Mouse (Mus musculus): Measurements from ENCODE around the gene Zmiz1. TPM values are rescaled to one million over a fixed set of nuclear protein-coding genes. Genes with fewer than 3 reads are reported as not detected.

Gene Zmiz1
- polyA plus RNA-seq, 1 experiment = 63.7 TPM

GRCm38 (mm10) chr14:25693271-25693887, 234.4 kb downstream of the Zmiz1 start:
- Histone ChIP-seq H3K27ac (ENCODE audit: insufficient read depth, low read length) (no peak overlapping the region; the same call in 1 of the 2 replicates), H3K27me3 (ENCODE audit: control insufficient read depth, insufficient read depth, low read length) (no peaks in the 10 kb centered on the region), H3K4me1 (ENCODE audit: control insufficient read depth, insufficient read depth, low read length) (peaks cover 8% of the 10 kb centered on the region; the same call in 1 of the 2 replicates), H3K4me3 (replicated peaks; ENCODE audit: insufficient read depth, low read depth, low read length) (peak overlapping the region; percentile 14)
- no peak for DNase-seq
- 40% methylated on average over 6 of the region's 6 CpGs for WGBS
- TF ChIP-seq CTCF (IDR thresholded peaks at IDR 0.05; ENCODE audit: borderline replicate concordance, insufficient read depth, low read depth, low read length) = no peak
- no peak for TF ChIP-seq POLR2A (IDR thresholded peaks at IDR 0.05; ENCODE audit: borderline replicate concordance, insufficient read depth, low read length)

- peak; percentile 94 to 97 for DNase-seq
- Histone ChIP-seq H3K27ac (ENCODE audit: insufficient read depth, low read length) (no peak within 1 kb of the TSS; the same call in 1 of the 2 replicates), H3K4me1 (ENCODE audit: control insufficient read depth, insufficient read depth, low read length) (peaks cover 8% of the 10 kb centered on the region; the same call in 1 of the 2 replicates), H3K4me3 (replicated peaks; ENCODE audit: insufficient read depth, low read depth, low read length) (peak within 1 kb of the TSS; percentile 71), H3K27me3 (ENCODE audit: control insufficient read depth, insufficient read depth, low read length) (no peaks in the 10 kb centered on the region)
- under 1% methylated on average over 70 of the region's 70 CpGs for WGBS
- TF ChIP-seq CTCF (IDR thresholded peaks at IDR 0.05; ENCODE audit: borderline replicate concordance, insufficient read depth, low read depth, low read length) = peak; percentile 92
- TF ChIP-seq POLR2A (IDR thresholded peaks at IDR 0.05; ENCODE audit: borderline replicate concordance, insufficient read depth, low read length) = peak; percentile 58; the same call in 1 of the 2 replicates
Observed at GRCm38 (mm10) chr14:25693888-25694568, 235.0 kb downstream of the Zmiz1 start, which contains the start of gene Ppif. Gene Ppif (plus strand): TSS chr14:25694154.

GRCm38 (mm10) chr14:25694569-25694897, 235.5 kb downstream of the Zmiz1 start:
- Histone ChIP-seq H3K4me1 (ENCODE audit: control insufficient read depth, insufficient read depth, low read length) (peaks cover 8% of the 10 kb centered on the region; the same call in 1 of the 2 replicates), H3K4me3 (replicated peaks; ENCODE audit: insufficient read depth, low read depth, low read length) (peak overlapping the region; percentile 71), H3K27ac (ENCODE audit: insufficient read depth, low read length) (no peak overlapping the region), H3K27me3 (ENCODE audit: control insufficient read depth, insufficient read depth, low read length) (no peaks in the 10 kb centered on the region)
- no peak for TF ChIP-seq CTCF (IDR thresholded peaks at IDR 0.05; ENCODE audit: borderline replicate concordance, insufficient read depth, low read depth, low read length)
- TF ChIP-seq POLR2A (IDR thresholded peaks at IDR 0.05; ENCODE audit: borderline replicate concordance, insufficient read depth, low read length) = no peak
- DNase-seq = peak in 1 of 2 experiments; percentile 32
- WGBS = under 1% methylated on average over 10 of the region's 10 CpGs

- peaks cover 8% of the 10 kb centered on the region; the same call in 1 of the 2 replicates for H3K4me1 ChIP-seq (ENCODE audit: control insufficient read depth, insufficient read depth, low read length)
- TF ChIP-seq POLR2A (IDR thresholded peaks at IDR 0.05; ENCODE audit: borderline replicate concordance, insufficient read depth, low read length) (no peak), CTCF (IDR thresholded peaks at IDR 0.05; ENCODE audit: borderline replicate concordance, insufficient read depth, low read depth, low read length) (no peak)
- no peak overlapping the region for H3K27ac ChIP-seq (ENCODE audit: insufficient read depth, low read length)
- peak overlapping the region; percentile 71 for H3K4me3 ChIP-seq (replicated peaks; ENCODE audit: insufficient read depth, low read depth, low read length)
- DNase-seq = no peak
- H3K27me3 ChIP-seq (ENCODE audit: control insufficient read depth, insufficient read depth, low read length) = no peaks in the 10 kb centered on the region
- 40% methylated on average over 6 of the region's 6 CpGs for WGBS
Observed at GRCm38 (mm10) chr14:25695059-25695458, 236.1 kb downstream of the Zmiz1 start.

- no peaks in the 10 kb centered on the region for H3K27me3 ChIP-seq (ENCODE audit: control insufficient read depth, insufficient read depth, low read length)
- no peak overlapping the region for H3K4me3 ChIP-seq (replicated peaks; ENCODE audit: insufficient read depth, low read depth, low read length)
- TF ChIP-seq POLR2A (IDR thresholded peaks at IDR 0.05; ENCODE audit: borderline replicate concordance, insufficient read depth, low read length) (no peak), CTCF (IDR thresholded peaks at IDR 0.05; ENCODE audit: borderline replicate concordance, insufficient read depth, low read depth, low read length) (no peak)
- no peak overlapping the region for H3K27ac ChIP-seq (ENCODE audit: insufficient read depth, low read length)
- H3K4me1 ChIP-seq (ENCODE audit: control insufficient read depth, insufficient read depth, low read length) = peaks cover 8% of the 10 kb centered on the region; the same call in 1 of the 2 replicates
- no peak for DNase-seq
- 52% methylated on average over 2 of the region's 2 CpGs for WGBS
Observed at GRCm38 (mm10) chr14:25696356-25696755, 237.4 kb downstream of the Zmiz1 start.

GRCm38 (mm10) chr14:25701986-25702385, 243.0 kb downstream of the Zmiz1 start:
- Histone ChIP-seq H3K4me1 (ENCODE audit: control insufficient read depth, insufficient read depth, low read length) (no peaks in the 10 kb centered on the region), H3K27ac (ENCODE audit: insufficient read depth, low read length) (no peak overlapping the region), H3K4me3 (replicated peaks; ENCODE audit: insufficient read depth, low read depth, low read length) (no peak overlapping the region), H3K27me3 (ENCODE audit: control insufficient read depth, insufficient read depth, low read length) (no peaks in the 10 kb centered on the region)
- peak; percentile 55; the same call in 1 of the 2 replicates for TF ChIP-seq CTCF (IDR thresholded peaks at IDR 0.05; ENCODE audit: borderline replicate concordance, insufficient read depth, low read depth, low read length)
- TF ChIP-seq POLR2A (IDR thresholded peaks at IDR 0.05; ENCODE audit: borderline replicate concordance, insufficient read depth, low read length) = no peak
- DNase-seq = no peak

- Histone ChIP-seq H3K27me3 (ENCODE audit: control insufficient read depth, insufficient read depth, low read length) (no peaks in the 10 kb centered on the region), H3K4me3 (replicated peaks; ENCODE audit: insufficient read depth, low read depth, low read length) (no peak overlapping the region), H3K27ac (ENCODE audit: insufficient read depth, low read length) (no peak overlapping the region), H3K4me1 (ENCODE audit: control insufficient read depth, insufficient read depth, low read length) (no peaks in the 10 kb centered on the region)
- 74% methylated on average over 5 of the region's 5 CpGs for WGBS
- TF ChIP-seq POLR2A (IDR thresholded peaks at IDR 0.05; ENCODE audit: borderline replicate concordance, insufficient read depth, low read length) (no peak), CTCF (IDR thresholded peaks at IDR 0.05; ENCODE audit: borderline replicate concordance, insufficient read depth, low read depth, low read length) (peak; percentile 44; the same call in 1 of the 2 replicates)
- no peak for DNase-seq
Observed at GRCm38 (mm10) chr14:25707691-25708181, 248.8 kb downstream of the Zmiz1 start.

Data from cerebellum, adult 2 months (tissue).